Mouse (Mus musculus) gastrocnemius, postnatal 10 days (tissue): ENCODE measurements around the gene Slc35c2. TPM values are rescaled to one million over a fixed set of nuclear protein-coding genes. Genes with fewer than 3 reads are reported as not detected.
A peak's percentile ranks its signal among the peaks of the same experiment; 100 is the strongest.

Experiments
- DNase-seq: peaks from one replicate; pipeline ENCODE4 v3.0.0; 2021; ENCODE audit warnings: mixed read lengths
- total RNA-seq, 2 experiments: library from RNA; stranded (reverse); gene quantifications; 2 replicates each; pipeline ENCODE4 v1.2.3; 2021

Slc35c2 gene
- total RNA-seq, 2 experiments from 2014 or later: 17.5 to 18.6 TPM

GRCm38 (mm10) chr2:165312381-165312780, 24.7 kb upstream of the Slc35c2 start:
- DNase-seq: no peak

- no peak for DNase-seq
Observed at GRCm38 (mm10) chr2:165311577-165311976, 23.9 kb upstream of the Slc35c2 start.

- DNase-seq: no peak
Observed at GRCm38 (mm10) chr2:165310818-165311425, 23.3 kb upstream of the Slc35c2 start.

GRCm38 (mm10) chr2:165307801-165308200, 20.1 kb upstream of the Slc35c2 start:
- DNase-seq: no peak

GRCm38 (mm10) chr2:165305438-165305837, 17.8 kb upstream of the Slc35c2 start:
- no peak for DNase-seq

- DNase-seq: no peak
Observed at GRCm38 (mm10) chr2:165304819-165305218, 17.1 kb upstream of the Slc35c2 start.

- no peak for DNase-seq
Observed at GRCm38 (mm10) chr2:165303354-165304012, 15.8 kb upstream of the Slc35c2 start.

GRCm38 (mm10) chr2:165301409-165301808, 13.7 kb upstream of the Slc35c2 start:
- no peak for DNase-seq

- no peak for DNase-seq
Observed at GRCm38 (mm10) chr2:165300885-165301284, 13.2 kb upstream of the Slc35c2 start.

- no peak for DNase-seq
Observed at GRCm38 (mm10) chr2:165300424-165300823, 12.8 kb upstream of the Slc35c2 start.

- DNase-seq: no peak
Observed at GRCm38 (mm10) chr2:165297429-165297828, 9.8 kb upstream of the Slc35c2 start.

GRCm38 (mm10) chr2:165296571-165296970, 8.9 kb upstream of the Slc35c2 start:
- DNase-seq: peak; percentile 40

GRCm38 (mm10) chr2:165288315-165289031, 804 bp upstream of the Slc35c2 start:
- peak; percentile 77 for DNase-seq

GRCm38 (mm10) chr2:165286361-165287201, 1.1 kb downstream of the Slc35c2 start:
- DNase-seq: no peak

- no peak for DNase-seq
Observed at GRCm38 (mm10) chr2:165285621-165286020, 2.0 kb downstream of the Slc35c2 start.

- DNase-seq: no peak
Observed at GRCm38 (mm10) chr2:165285034-165285433, 2.6 kb downstream of the Slc35c2 start.

- DNase-seq: no peak
Observed at GRCm38 (mm10) chr2:165284377-165284776, 3.3 kb downstream of the Slc35c2 start.

GRCm38 (mm10) chr2:165283644-165284043, 4.0 kb downstream of the Slc35c2 start:
- DNase-seq: no peak

- DNase-seq: no peak
Observed at GRCm38 (mm10) chr2:165281779-165282311, 5.8 kb downstream of the Slc35c2 start.

- no peak for DNase-seq
Observed at GRCm38 (mm10) chr2:165279351-165279750, 8.3 kb downstream of the Slc35c2 start.

- no peak for DNase-seq
Observed at GRCm38 (mm10) chr2:165277188-165277740, 10.4 kb downstream of the Slc35c2 start.

- DNase-seq: peak; percentile 74
Observed at GRCm38 (mm10) chr2:165275824-165276223, 11.8 kb downstream of the Slc35c2 start.
